Mouse (Mus musculus): ENCODE measurements around the gene Usp29. TPM values are rescaled to one million over a fixed set of nuclear protein-coding genes. Genes with fewer than 3 reads are reported as not detected.
"Not testable (repeated sequence)": the region's sequence is repeated elsewhere in the genome, so short reads cannot be mapped to it uniquely, and the experiment has no call there.

Gene Usp29
- total RNA-seq, 1 experiment from 2014 or later: not detected

- ATAC-seq (ENCODE audit: extremely low read depth, insufficient number of reproducible peaks, low FRiP score, poor library complexity, severe bottlenecking): no peak
Observed at GRCm38 (mm10) chr7:6976890-6977289, 246.5 kb downstream of the Usp29 start.

- ATAC-seq (ENCODE audit: extremely low read depth, insufficient number of reproducible peaks, low FRiP score, poor library complexity, severe bottlenecking): not testable (repeated sequence)
Observed at GRCm38 (mm10) chr7:6995251-6995650, 264.9 kb downstream of the Usp29 start, which contains the start of gene Aurkc. Aurkc (plus strand) TSS chr7:6995300.

DNA sequence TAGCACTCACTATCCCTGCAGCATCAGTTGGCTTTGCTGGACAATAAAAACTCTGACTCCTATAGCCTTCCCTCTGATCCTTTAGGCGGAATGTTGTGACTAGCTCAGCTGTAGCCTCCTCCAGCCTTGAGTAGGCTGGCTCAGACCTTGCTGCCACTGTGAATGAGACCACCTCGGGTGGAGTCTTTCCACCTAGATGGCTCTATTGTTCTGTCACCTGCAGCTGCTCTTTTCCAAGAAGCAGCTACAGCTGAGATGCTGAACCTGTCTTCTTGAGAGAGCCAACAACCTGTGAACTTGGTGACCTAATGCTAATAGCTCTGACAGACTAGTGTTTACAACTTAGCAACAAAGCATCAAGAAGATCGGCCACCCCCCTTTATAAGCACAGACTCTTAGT is 268.5 kb downstream of the Usp29 start:
- ATAC-seq (ENCODE audit: extremely low read depth, insufficient number of reproducible peaks, low FRiP score, poor library complexity, severe bottlenecking): not testable (repeated sequence)

- ATAC-seq (ENCODE audit: extremely low read depth, insufficient number of reproducible peaks, low FRiP score, poor library complexity, severe bottlenecking): not testable (repeated sequence)
Observed at GRCm38 (mm10) chr7:7005441-7005840, 275.1 kb downstream of the Usp29 start.

Other genes starting within 250 kb of the Usp29 start
- not detected in 2 replicates for gene Olfr5, start 243.6 kb upstream of the Usp29 start, total RNA-seq (2017)
- gene Olfr1347, start 230.8 kb upstream of the Usp29 start, total RNA-seq (2017): not detected in 2 replicates
- not detected in 2 replicates for gene Olfr1348, start 221.8 kb upstream of the Usp29 start, total RNA-seq (2017)
- gene Olfr1349, start 207.6 kb upstream of the Usp29 start, total RNA-seq (2017): not detected in 2 replicates
- not detected in 2 replicates for gene Olfr1350, start 165.7 kb upstream of the Usp29 start, total RNA-seq (2017)
- not detected in 2 replicates for gene Zim1, start 34.1 kb upstream of the Usp29 start, total RNA-seq (2017)
- gene Peg3, start 147 bp upstream of the Usp29 start, total RNA-seq (2017): not detected in 2 replicates